Mouse (Mus musculus): Measurements from ENCODE around the gene Eml3. TPM values are rescaled to one million over a fixed set of nuclear protein-coding genes. Genes with fewer than 3 reads are reported as not detected.

Eml3 gene
- polyA plus RNA-seq, 1 experiment from 2014 or later: 9.3 TPM

DNA sequence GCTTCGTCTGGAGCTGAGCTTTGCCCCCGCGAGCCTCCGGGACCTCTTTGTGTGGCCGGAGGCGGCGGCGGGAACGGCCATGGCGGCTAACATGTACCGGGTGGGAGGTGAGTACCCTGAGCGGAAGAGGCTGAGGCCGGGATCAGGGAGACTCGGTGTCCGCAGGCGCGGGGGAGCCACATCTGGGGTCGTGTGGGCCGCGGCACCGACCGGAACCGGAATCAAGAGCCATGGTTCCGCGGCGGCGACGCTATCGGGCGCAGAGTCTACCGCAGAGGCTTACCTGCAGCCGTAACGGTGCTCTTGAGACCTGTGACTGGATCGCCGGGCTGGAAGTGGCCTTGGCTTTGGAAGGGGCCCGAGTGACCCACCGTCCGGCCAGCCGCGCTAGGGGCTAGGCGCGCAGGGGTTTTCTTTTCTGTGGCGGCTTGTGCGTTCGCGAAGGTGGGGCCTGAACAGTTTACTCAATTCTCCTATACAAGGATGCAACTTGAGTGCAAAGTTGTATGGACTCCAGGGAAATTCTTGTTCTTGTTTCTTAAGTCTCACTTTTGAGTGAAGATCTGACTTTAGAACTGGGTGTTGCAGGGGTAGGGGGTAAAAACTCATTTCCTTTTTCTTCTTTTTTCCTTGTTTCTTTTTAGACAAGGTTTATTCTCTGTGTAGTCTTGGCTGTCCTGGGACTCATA is 13.1 kb downstream of the Eml3 start:
- ATAC-seq (ENCODE audit: insufficient read depth, low FRiP score, low TSS enrichment) (peak; percentile 61), DNase-seq (ENCODE audit: low spot score) (no peak)
- Histone ChIP-seq H3K27ac (ENCODE audit: low read depth, low read length) (peak overlapping the region; percentile 98), H3K9me3 (ENCODE audit: control insufficient read depth, low read length) (no peaks in the 10 kb centered on the region), H3K36me3 (ENCODE audit: control insufficient read depth, insufficient read depth, low read length) (peaks cover 18% of the 10 kb centered on the region), H3K4me3 (ENCODE audit: low read depth, low read length) (peak overlapping the region; percentile 96), H3K4me1 (ENCODE audit: control insufficient read depth, insufficient read depth, low read length) (peaks cover 9% of the 10 kb centered on the region; the same call in 1 of the 2 replicates), H3K4me2 (ENCODE audit: low read depth) (peak overlapping the region; percentile 42), H3K9ac (ENCODE audit: low read length) (peak overlapping the region; percentile 99), H3K27me3 (ENCODE audit: control insufficient read depth, insufficient read depth, low read length) (no peaks in the 10 kb centered on the region)
- under 1% methylated on average over 46 of the region's 46 CpGs for WGBS

DNA sequence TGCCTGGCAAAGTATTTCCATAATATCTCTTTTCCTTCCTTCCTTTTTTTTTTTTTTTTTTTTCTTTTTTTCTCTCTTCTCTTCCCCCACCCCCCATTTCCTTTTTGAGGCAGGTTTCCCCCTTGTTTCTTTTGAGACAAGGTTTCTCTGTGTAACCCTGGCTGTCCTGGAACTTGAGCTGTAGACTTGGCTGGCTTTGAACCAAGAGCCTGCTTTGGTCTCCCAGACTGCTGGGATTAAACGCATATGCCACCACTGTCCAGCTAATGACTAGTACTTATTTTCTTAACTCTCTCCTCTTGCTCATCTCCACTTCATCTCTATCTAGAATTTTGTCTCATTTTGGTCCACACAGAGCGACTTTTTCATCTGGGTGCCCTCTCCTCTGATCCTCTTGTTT is 13.7 kb downstream of the Eml3 start:
- Histone ChIP-seq H3K4me2 (ENCODE audit: low read depth) (peak overlapping the region; percentile 42), H3K27me3 (ENCODE audit: control insufficient read depth, insufficient read depth, low read length) (no peaks in the 10 kb centered on the region), H3K9ac (ENCODE audit: low read length) (peak overlapping the region; percentile 99), H3K4me1 (ENCODE audit: control insufficient read depth, insufficient read depth, low read length) (peaks cover 9% of the 10 kb centered on the region; the same call in 1 of the 2 replicates), H3K36me3 (ENCODE audit: control insufficient read depth, insufficient read depth, low read length) (peaks cover 20% of the 10 kb centered on the region), H3K27ac (ENCODE audit: low read depth, low read length) (no peak overlapping the region), H3K4me3 (ENCODE audit: low read depth, low read length) (peak overlapping the region; percentile 96), H3K9me3 (ENCODE audit: control insufficient read depth, low read length) (no peaks in the 10 kb centered on the region)
- DNase-seq (ENCODE audit: low spot score) (no peak), ATAC-seq (ENCODE audit: insufficient read depth, low FRiP score, low TSS enrichment) (no peak)
- 67% methylated on average over 2 of the region's 2 CpGs for WGBS

- Histone ChIP-seq H3K9ac (ENCODE audit: low read length) (no peak overlapping the region), H3K9me3 (ENCODE audit: control insufficient read depth, low read length) (no peaks in the 10 kb centered on the region), H3K4me1 (ENCODE audit: control insufficient read depth, insufficient read depth, low read length) (peaks cover 9% of the 10 kb centered on the region; the same call in 1 of the 2 replicates), H3K4me2 (ENCODE audit: low read depth) (no peak overlapping the region), H3K36me3 (ENCODE audit: control insufficient read depth, insufficient read depth, low read length) (peaks cover 28% of the 10 kb centered on the region), H3K4me3 (ENCODE audit: low read depth, low read length) (no peak overlapping the region; the same call in 1 of the 2 replicates), H3K27ac (ENCODE audit: low read depth, low read length) (no peak overlapping the region), H3K27me3 (ENCODE audit: control insufficient read depth, insufficient read depth, low read length) (no peaks in the 10 kb centered on the region)
- DNase-seq (ENCODE audit: low spot score) (no peak), ATAC-seq (ENCODE audit: insufficient read depth, low FRiP score, low TSS enrichment) (no peak)
- 82% methylated on average over 5 of the region's 5 CpGs for WGBS
Observed at GRCm38 (mm10) chr19:8944062-8944461, 14.7 kb downstream of the Eml3 start.

- no peak overlapping the region for H3K4me3 ChIP-seq (ENCODE audit: low read depth, low read length)
- 59% methylated on average over 5 of the region's 5 CpGs for WGBS
- no peak overlapping the region for H3K4me2 ChIP-seq (ENCODE audit: low read depth)
- peaks cover 9% of the 10 kb centered on the region; the same call in 1 of the 2 replicates for H3K4me1 ChIP-seq (ENCODE audit: control insufficient read depth, insufficient read depth, low read length)
- no peaks in the 10 kb centered on the region for H3K27me3 ChIP-seq (ENCODE audit: control insufficient read depth, insufficient read depth, low read length)
- DNase-seq (ENCODE audit: low spot score): peak; percentile 77
- peaks cover 30% of the 10 kb centered on the region for H3K36me3 ChIP-seq (ENCODE audit: control insufficient read depth, insufficient read depth, low read length)
- no peak overlapping the region for H3K9ac ChIP-seq (ENCODE audit: low read length)
- no peaks in the 10 kb centered on the region for H3K9me3 ChIP-seq (ENCODE audit: control insufficient read depth, low read length)
- no peak for ATAC-seq (ENCODE audit: insufficient read depth, low FRiP score, low TSS enrichment)
- no peak overlapping the region for H3K27ac ChIP-seq (ENCODE audit: low read depth, low read length)
Observed at GRCm38 (mm10) chr19:8944750-8945149, 15.4 kb downstream of the Eml3 start.

DNA sequence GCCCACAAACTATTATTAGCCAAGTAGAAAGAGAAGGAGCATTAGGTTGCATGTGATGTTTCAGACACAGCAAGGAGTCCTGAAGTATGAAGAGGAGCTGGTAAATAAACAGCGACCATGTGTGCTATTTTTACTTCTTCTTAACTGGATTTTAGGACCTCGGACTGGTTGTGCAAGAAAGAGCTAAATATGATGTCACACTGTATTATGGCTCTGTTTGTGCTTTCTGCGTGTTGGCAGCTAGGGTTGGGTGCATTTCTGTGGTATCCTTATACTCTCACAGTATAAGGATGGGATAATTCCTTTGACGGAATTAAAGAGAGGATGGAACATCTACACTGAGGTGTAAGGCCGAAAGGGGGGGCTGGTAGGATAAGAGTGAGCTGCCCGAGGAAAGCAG is 15.9 kb downstream of the Eml3 start:
- no peak for DNase-seq (ENCODE audit: low spot score)
- Histone ChIP-seq H3K36me3 (ENCODE audit: control insufficient read depth, insufficient read depth, low read length) (peaks cover 30% of the 10 kb centered on the region), H3K4me2 (ENCODE audit: low read depth) (no peak overlapping the region), H3K4me3 (ENCODE audit: low read depth, low read length) (no peak overlapping the region), H3K27ac (ENCODE audit: low read depth, low read length) (no peak overlapping the region), H3K4me1 (ENCODE audit: control insufficient read depth, insufficient read depth, low read length) (peaks cover 9% of the 10 kb centered on the region; the same call in 1 of the 2 replicates), H3K9ac (ENCODE audit: low read length) (no peak overlapping the region), H3K27me3 (ENCODE audit: control insufficient read depth, insufficient read depth, low read length) (no peaks in the 10 kb centered on the region), H3K9me3 (ENCODE audit: control insufficient read depth, low read length) (no peaks in the 10 kb centered on the region)
- 86% methylated on average over 6 of the region's 6 CpGs for WGBS
- ATAC-seq (ENCODE audit: insufficient read depth, low FRiP score, low TSS enrichment): no peak

DNA sequence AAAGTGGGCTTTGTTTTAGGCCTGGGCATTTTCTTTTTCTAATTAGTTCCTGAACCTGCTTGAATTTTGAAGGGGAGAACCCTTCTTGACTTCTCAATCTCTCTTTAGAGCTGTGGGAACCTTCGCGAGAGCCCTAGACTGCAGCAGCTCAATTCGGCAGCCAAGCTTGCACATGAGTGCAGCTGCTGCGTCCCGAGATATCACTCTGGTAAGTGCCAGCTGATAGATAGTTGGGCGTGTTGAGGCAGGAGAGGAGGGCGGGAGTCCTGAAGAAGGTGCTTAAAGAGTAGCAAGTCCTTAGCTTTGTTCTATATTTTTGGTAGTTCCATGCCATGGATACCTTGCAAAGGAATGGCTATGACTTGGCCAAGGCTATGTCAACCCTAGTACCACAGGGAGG is 17.6 kb downstream of the Eml3 start:
- H3K9me3 ChIP-seq (ENCODE audit: control insufficient read depth, low read length): no peaks in the 10 kb centered on the region
- no peak overlapping the region for H3K4me2 ChIP-seq (ENCODE audit: low read depth)
- 95% methylated on average over 7 of the region's 7 CpGs for WGBS
- ATAC-seq (ENCODE audit: insufficient read depth, low FRiP score, low TSS enrichment): no peak
- no peak for DNase-seq (ENCODE audit: low spot score)
- peaks cover 36% of the 10 kb centered on the region for H3K36me3 ChIP-seq (ENCODE audit: control insufficient read depth, insufficient read depth, low read length)
- no peak overlapping the region for H3K9ac ChIP-seq (ENCODE audit: low read length)
- H3K4me3 ChIP-seq (ENCODE audit: low read depth, low read length): no peak overlapping the region
- H3K27ac ChIP-seq (ENCODE audit: low read depth, low read length): no peak overlapping the region
- H3K4me1 ChIP-seq (ENCODE audit: control insufficient read depth, insufficient read depth, low read length): peaks cover 6% of the 10 kb centered on the region; the same call in 1 of the 2 replicates
- no peaks in the 10 kb centered on the region for H3K27me3 ChIP-seq (ENCODE audit: control insufficient read depth, insufficient read depth, low read length)

DNA sequence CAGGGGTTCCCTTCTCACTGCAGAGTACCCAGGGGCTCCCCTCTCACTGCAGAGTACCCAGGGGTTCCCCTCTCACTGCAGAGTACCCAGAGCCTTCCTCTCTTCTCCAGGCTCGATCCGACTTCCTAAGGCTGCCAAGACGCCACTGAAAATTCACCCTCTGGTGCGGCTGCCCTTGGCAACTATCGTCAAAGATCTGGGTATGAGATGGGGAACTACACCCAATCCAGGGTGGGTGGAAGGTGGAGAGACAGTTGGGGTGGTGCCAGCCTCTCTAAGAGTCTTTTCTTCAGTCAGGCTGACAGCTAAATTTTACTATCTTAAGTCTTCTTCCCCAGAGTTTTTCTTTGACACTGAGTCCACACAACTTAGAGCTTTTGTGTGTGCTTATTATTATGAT is 20.8 kb downstream of the Eml3 start:
- H3K9me3 ChIP-seq (ENCODE audit: control insufficient read depth, low read length): no peaks in the 10 kb centered on the region
- H3K36me3 ChIP-seq (ENCODE audit: control insufficient read depth, insufficient read depth, low read length): peaks cover 36% of the 10 kb centered on the region
- H3K27me3 ChIP-seq (ENCODE audit: control insufficient read depth, insufficient read depth, low read length): no peaks in the 10 kb centered on the region
- no peak overlapping the region for H3K4me2 ChIP-seq (ENCODE audit: low read depth)
- no peak overlapping the region for H3K27ac ChIP-seq (ENCODE audit: low read depth, low read length)
- ATAC-seq (ENCODE audit: insufficient read depth, low FRiP score, low TSS enrichment) (no peak), DNase-seq (ENCODE audit: low spot score) (no peak)
- no peaks in the 10 kb centered on the region; the same call in 1 of the 2 replicates for H3K4me1 ChIP-seq (ENCODE audit: control insufficient read depth, insufficient read depth, low read length)
- H3K9ac ChIP-seq (ENCODE audit: low read length): no peak overlapping the region
- no peak overlapping the region for H3K4me3 ChIP-seq (ENCODE audit: low read depth, low read length)
- 91% methylated on average over 5 of the region's 5 CpGs for WGBS

GRCm38 (mm10) chr19:8952241-8952640 is 22.9 kb downstream of the Eml3 start:
- H3K36me3 ChIP-seq (ENCODE audit: control insufficient read depth, insufficient read depth, low read length): peaks cover 22% of the 10 kb centered on the region
- ATAC-seq (ENCODE audit: insufficient read depth, low FRiP score, low TSS enrichment) (no peak), DNase-seq (ENCODE audit: low spot score) (no peak)
- peak overlapping the region; percentile 72; the same call in 1 of the 2 replicates for H3K27ac ChIP-seq (ENCODE audit: low read depth, low read length)
- 90% methylated on average over 9 of the region's 9 CpGs for WGBS
- H3K4me1 ChIP-seq (ENCODE audit: control insufficient read depth, insufficient read depth, low read length): no peaks in the 10 kb centered on the region
- no peak overlapping the region for H3K4me2 ChIP-seq (ENCODE audit: low read depth)
- H3K27me3 ChIP-seq (ENCODE audit: control insufficient read depth, insufficient read depth, low read length): no peaks in the 10 kb centered on the region
- no peak overlapping the region; the same call in 1 of the 2 replicates for H3K9ac ChIP-seq (ENCODE audit: low read length)
- no peaks in the 10 kb centered on the region for H3K9me3 ChIP-seq (ENCODE audit: control insufficient read depth, low read length)
- H3K4me3 ChIP-seq (ENCODE audit: low read depth, low read length): no peak overlapping the region

All from neural tube, embryonic 11.5 days (tissue).